ENCODE assay signal across 8 mouse cellular contexts in genomic region chr7:78912974-78913474, GRCm38 (mm10). TPM values are rescaled to one million over a fixed set of nuclear protein-coding genes. Genes with fewer than 3 reads are reported as not detected.
A peak's percentile ranks its signal among the peaks of the same experiment; 100 is the strongest.
DNase-seq lines count a peak whose midpoint lies in the region; ATAC-seq and TF ChIP-seq lines count a peak whose summit lies in the region.

Isg20 (plus strand) TSS chr7:78913424.

- 0 out of 2 replicates have a peak, but pooled peaks have one; percentile 18 for TF ChIP-seq POLR2A in lung, adult 2 months (IDR thresholded peaks at IDR 0.05; ENCODE audit: borderline replicate concordance, extremely low read depth, low read depth, low read length)

- no peaks in the 10 kb centered on the region for H3K9me3 ChIP-seq in embryonic facial prominence, embryonic 12.5 days
- no peaks in the 10 kb centered on the region for H3K9me3 ChIP-seq in hindbrain, postnatal 0 days (ENCODE audit: low read length)
- H3K9me3 ChIP-seq in midbrain, postnatal 0 days (ENCODE audit: low read length): no peaks in the 10 kb centered on the region

- peaks cover 18% of the 10 kb centered on the region for H3K4me1 ChIP-seq in lung, adult 2 months (ENCODE audit: control insufficient read depth, insufficient read depth, low read length)
- 0 out of 2 replicates have a peak, but pooled peaks cover 5% of the 10 kb centered on the region for H3K4me1 ChIP-seq in embryonic facial prominence, embryonic 12.5 days
- H3K4me1 ChIP-seq in hindbrain, postnatal 0 days (ENCODE audit: insufficient read depth, low read length): peaks cover 11% of the 10 kb centered on the region
- 0 out of 2 replicates have a peak, but pooled peaks cover 3% of the 10 kb centered on the region for H3K4me1 ChIP-seq in midbrain, postnatal 0 days (ENCODE audit: insufficient read depth, low read length)

- ATAC-seq in embryonic facial prominence, embryonic 12.5 days (ENCODE audit: insufficient number of reproducible peaks, insufficient read depth, low FRiP score, low TSS enrichment): no peak
- ATAC-seq in hindbrain, postnatal 0 days: no peak
- ATAC-seq in midbrain, postnatal 0 days (ENCODE audit: low FRiP score): no peak

- peak within 1 kb of the TSS; percentile 23 for H3K4me2 ChIP-seq in embryonic facial prominence, embryonic 12.5 days (replicated peaks)
- H3K4me2 ChIP-seq in hindbrain, postnatal 0 days (ENCODE audit: low read depth, low read length): peak within 1 kb of the TSS; percentile 51
- peak within 1 kb of the TSS; percentile 46 for H3K4me2 ChIP-seq in midbrain, postnatal 0 days (ENCODE audit: low read depth, low read length, poor library complexity, severe bottlenecking)

- H3K4me3 ChIP-seq in lung, adult 2 months (replicated peaks; ENCODE audit: extremely low read depth, low read depth, low read length): peak within 1 kb of the TSS; percentile 75
- H3K4me3 ChIP-seq in embryonic facial prominence, embryonic 12.5 days: no peak within 1 kb of the TSS
- H3K4me3 ChIP-seq in hindbrain, postnatal 0 days (ENCODE audit: low read length): peak within 1 kb of the TSS; percentile 1; the same call in 1 of the 2 replicates
- H3K4me3 ChIP-seq in midbrain, postnatal 0 days (ENCODE audit: low read depth, low read length): peak within 1 kb of the TSS; percentile 16

- H3K27ac ChIP-seq in embryonic facial prominence, embryonic 12.5 days: no peak within 1 kb of the TSS
- H3K27ac ChIP-seq in hindbrain, postnatal 0 days: peak within 1 kb of the TSS; percentile 48; the same call in 1 of the 2 replicates
- H3K27ac ChIP-seq in midbrain, postnatal 0 days (ENCODE audit: low read depth, low read length): no peak within 1 kb of the TSS

- H3K36me3 ChIP-seq in embryonic facial prominence, embryonic 12.5 days: no peaks in the 10 kb centered on the region
- H3K36me3 ChIP-seq in hindbrain, postnatal 0 days (ENCODE audit: insufficient read depth, low read length): no peaks in the 10 kb centered on the region
- H3K36me3 ChIP-seq in midbrain, postnatal 0 days (ENCODE audit: insufficient read depth, low read length): no peaks in the 10 kb centered on the region

- 73% methylated on average over 5 of the region's 5 CpGs for WGBS in lung, adult 2 months
- WGBS in embryonic facial prominence, embryonic 12.5 days: 64% methylated on average over 5 of the region's 5 CpGs
- WGBS in hindbrain, postnatal 0 days: 56% methylated on average over 5 of the region's 5 CpGs
- WGBS in midbrain, postnatal 0 days: 47% methylated on average over 5 of the region's 5 CpGs

- H3K9ac ChIP-seq in embryonic facial prominence, embryonic 12.5 days: no peak within 1 kb of the TSS
- H3K9ac ChIP-seq in hindbrain, postnatal 0 days (replicated peaks; ENCODE audit: low read length): 0 out of 2 replicates have a peak within 1 kb of the TSS, but pooled peaks have one; percentile 30
- peak within 1 kb of the TSS; percentile 13; the same call in 1 of the 2 replicates for H3K9ac ChIP-seq in midbrain, postnatal 0 days (replicated peaks; ENCODE audit: low read length, poor library complexity, severe bottlenecking)

- no peaks in the 10 kb centered on the region for H3K27me3 ChIP-seq in embryonic facial prominence, embryonic 12.5 days
- no peaks in the 10 kb centered on the region for H3K27me3 ChIP-seq in hindbrain, postnatal 0 days (ENCODE audit: insufficient read depth, low read length)
- no peaks in the 10 kb centered on the region for H3K27me3 ChIP-seq in midbrain, postnatal 0 days (ENCODE audit: insufficient read depth, low read length)

- TF ChIP-seq CTCF in lung, adult 2 months (IDR thresholded peaks at IDR 0.05; ENCODE audit: insufficient read depth, low read length): no peak
- no peak for TF ChIP-seq CTCF in hindbrain, postnatal 0 days (IDR thresholded peaks at IDR 0.05; ENCODE audit: low read depth)
- TF ChIP-seq CTCF in midbrain, postnatal 0 days (IDR thresholded peaks at IDR 0.05): no peak

- DNase-seq in lung, adult 2 months: no peak
- no peak for DNase-seq in lung, adult 18-20 months
- DNase-seq in hindbrain, postnatal 0 days (ENCODE audit: low spot score): no peak
- DNase-seq in midbrain, postnatal 0 days (ENCODE audit: low spot score): no peak
- no peak for DNase-seq in urinary bladder, postnatal 14 days (ENCODE audit: low spot score)
- DNase-seq in cerebellum, adult 9-11 months: no peak
- no peak for DNase-seq in embryo, embryonic 9.5 days (ENCODE audit: extremely low spot score)

RNA-seq across cellular contexts. Expression of gene Isg20, which starts in this region (rescaled TPM):
- 75.3 and 97.7 TPM in 2 replicates for polyA plus RNA-seq in lung, adult 2 months (2012; rRNA removed)
- polyA plus RNA-seq in embryonic facial prominence, embryonic 12.5 days (2016; fragmentation: Nextera tagmentation; extraction: Ambion mirVana): 0.59 TPM in 1 of 2 replicates, not detected in the other
- 2.0 and 4.1 TPM in 2 replicates for total RNA-seq in hindbrain, postnatal 0 days (2014; rRNA removed)
- polyA plus RNA-seq in hindbrain, postnatal 0 days (2015; fragmentation: Nextera tagmentation; extraction: Ambion mirVana): 0.76 and 1.3 TPM in 2 replicates
- 1.2 and 4.9 TPM in 2 replicates for total RNA-seq in midbrain, postnatal 0 days (2014; rRNA removed)
- 0.57 and 1.4 TPM in 2 replicates for polyA plus RNA-seq in midbrain, postnatal 0 days (2015; fragmentation: Nextera tagmentation; extraction: Ambion mirVana)

Comparison
In these comparisons a context has a peak if more than half of its experiments do, and no peak if none do; other contexts are left out.
1. RNA of gene Isg20 (polyA plus RNA-seq): 75.3 to 97.7 TPM in lung, adult 2 months; 0.76 to 1.3 TPM in hindbrain, postnatal 0 days, 0.59 TPM in embryonic facial prominence, embryonic 12.5 days and 0.57 to 1.4 TPM in midbrain, postnatal 0 days; every median in the first group is over 10 times any median in the second.
2. Peak in every context shown above with its lines, with median percentiles within 50 percentile points of each other: H3K4me2 ChIP-seq.